ENCODE assay signal across 13 mouse cellular contexts in genomic region chr3:57277453-57277852, GRCm38 (mm10). TPM values are rescaled to one million over a fixed set of nuclear protein-coding genes. Genes with fewer than 3 reads are reported as not detected.
A peak's percentile ranks its signal among the peaks of the same experiment; 100 is the strongest.
DNase-seq lines count a peak whose midpoint lies in the region; ATAC-seq and TF ChIP-seq lines count a peak whose summit lies in the region.
"Had no signal": no experiment of that assay in that cellular context is flagged by ENCODE, and none has a peak within 500 bp of the region (broad histone marks: within the 10 kb centered on the region; RNA-seq: fewer than 3 reads in every experiment).

No protein-coding gene starts in this region.

- no peaks in the 10 kb centered on the region for H3K4me1 ChIP-seq in heart, embryonic 15.5 days (replicated peaks)
- no peaks in the 10 kb centered on the region for H3K4me1 ChIP-seq in heart, postnatal 0 days (ENCODE audit: control insufficient read depth, insufficient read depth)
- H3K4me1 ChIP-seq in lung, postnatal 0 days (ENCODE audit: insufficient read depth, low read depth, low read length) = no peaks in the 10 kb centered on the region
- H3K4me1 ChIP-seq: neural tube, embryonic 12.5 days had no signal

- no peak for TF ChIP-seq EP300 in heart, postnatal 0 days (IDR thresholded peaks at IDR 0.05; ENCODE audit: low read depth)
- peak; percentile 96 for TF ChIP-seq EP300 in lung, postnatal 0 days (IDR thresholded peaks at IDR 0.05)

- peak; percentile 58; the same call in 1 of the 2 replicates for ATAC-seq in heart, embryonic 15.5 days (replicated peaks; ENCODE audit: insufficient number of reproducible peaks, insufficient read depth, low FRiP score, low read depth)
- ATAC-seq in heart, postnatal 0 days (ENCODE audit: insufficient read depth, low read depth) = peak; percentile 84
- peak; percentile 97 for ATAC-seq in lung, postnatal 0 days
- ATAC-seq: forebrain, embryonic 14.5 days had no signal

- no peaks in the 10 kb centered on the region for H3K36me3 ChIP-seq in heart, embryonic 15.5 days
- no peaks in the 10 kb centered on the region for H3K36me3 ChIP-seq in heart, postnatal 0 days (replicated peaks; ENCODE audit: control insufficient read depth, insufficient read depth, low read length)
- H3K36me3 ChIP-seq in lung, postnatal 0 days (ENCODE audit: insufficient read depth, low read length) = no peaks in the 10 kb centered on the region
- H3K36me3 ChIP-seq: neural tube, embryonic 12.5 days had no signal

- 0 out of 2 replicates have a peak overlapping the region, but pooled peaks have one; percentile 15 for H3K27ac ChIP-seq in heart, embryonic 15.5 days
- H3K27ac ChIP-seq in heart, postnatal 0 days (ENCODE audit: low read depth) = peak overlapping the region; percentile 63
- 0 out of 2 replicates have a peak overlapping the region, but pooled peaks have one; percentile 15 for H3K27ac ChIP-seq in lung, postnatal 0 days (ENCODE audit: low read length)
- H3K27ac ChIP-seq: neural tube, embryonic 12.5 days had no signal

- no peaks in the 10 kb centered on the region for H3K27me3 ChIP-seq in heart, embryonic 15.5 days
- no peaks in the 10 kb centered on the region for H3K27me3 ChIP-seq in heart, postnatal 0 days (ENCODE audit: control insufficient read depth, insufficient read depth, low read length)
- no peaks in the 10 kb centered on the region for H3K27me3 ChIP-seq in lung, postnatal 0 days (replicated peaks; ENCODE audit: insufficient read depth, low read length)
- H3K27me3 ChIP-seq: neural tube, embryonic 12.5 days had no signal

- intact Hi-C loops in heart, postnatal 36 days (cut with DNase I) = no loop called here

- 63% methylated on average over 5 of the region's 5 CpGs for WGBS in heart, embryonic 15.5 days
- WGBS in heart, postnatal 0 days = 52% methylated on average over 5 of the region's 5 CpGs
- 42% methylated on average over 5 of the region's 5 CpGs for WGBS in lung, postnatal 0 days

- DNase-seq in heart, postnatal 36 days = no peak
- peak; percentile 48 for DNase-seq in ES-CJ7 (ENCODE audit: low read depth, low spot score)
- peak; percentile 66 for DNase-seq in heart, postnatal 0 days (ENCODE audit: low spot score)
- peak; percentile 85 for DNase-seq in lung, postnatal 0 days (ENCODE audit: low spot score)
- no peak for DNase-seq in adrenal gland, postnatal 36 days
- DNase-seq in thymus, postnatal 10 days (ENCODE audit: low spot score in 2 of 2) = no peak
- DNase-seq in layer of hippocampus, postnatal 36 days = no peak
- DNase-seq: right cerebral cortex, postnatal 14 days had no signal

- TF ChIP-seq CTCF in heart, postnatal 0 days (IDR thresholded peaks at IDR 0.05; ENCODE audit: low read depth) = no peak
- no peak for TF ChIP-seq CTCF in lung, postnatal 0 days (IDR thresholded peaks at IDR 0.05)

- H3K9me3 ChIP-seq in heart, embryonic 15.5 days (replicated peaks) = no peaks in the 10 kb centered on the region; the same call in 1 of the 2 replicates
- H3K9me3 ChIP-seq in heart, postnatal 0 days (replicated peaks; ENCODE audit: control insufficient read depth, low read length) = no peaks in the 10 kb centered on the region; the same call in 1 of the 2 replicates
- H3K9me3 ChIP-seq in lung, postnatal 0 days (ENCODE audit: low read length) = no peaks in the 10 kb centered on the region
- H3K9me3 ChIP-seq: neural tube, embryonic 12.5 days had no signal

- no peak overlapping the region for H3K4me2 ChIP-seq in heart, embryonic 15.5 days
- H3K4me2 ChIP-seq in heart, postnatal 0 days (ENCODE audit: low read depth, low read length) = no peak overlapping the region
- no peak overlapping the region for H3K4me2 ChIP-seq in lung, postnatal 0 days (replicated peaks; ENCODE audit: low read depth, low read length)
- H3K4me2 ChIP-seq: neural tube, embryonic 12.5 days had no signal

- H3K9ac ChIP-seq in heart, embryonic 15.5 days = no peak overlapping the region
- no peak overlapping the region for H3K9ac ChIP-seq in heart, postnatal 0 days (replicated peaks; ENCODE audit: low read depth, low read length)
- H3K9ac ChIP-seq in lung, postnatal 0 days (replicated peaks; ENCODE audit: low read depth) = no peak overlapping the region
- H3K9ac ChIP-seq: neural tube, embryonic 12.5 days had no signal

- no peak overlapping the region for H3K4me3 ChIP-seq in heart, embryonic 15.5 days
- H3K4me3 ChIP-seq in heart, postnatal 0 days (ENCODE audit: low read depth, low read length) = no peak overlapping the region
- no peak overlapping the region for H3K4me3 ChIP-seq in lung, postnatal 0 days (ENCODE audit: low read depth, low read length)
- H3K4me3 ChIP-seq: neural tube, embryonic 12.5 days had no signal

RNA-seq across cellular contexts. Expression of gene Tm4sf1, which starts 24.3 kb away (rescaled TPM):
- 297 and 303 TPM in 2 replicates for polyA plus RNA-seq in heart, embryonic 15.5 days (2015; fragmentation: Nextera tagmentation; extraction: Ambion mirVana)
- total RNA-seq in heart, postnatal 36 days (2021) = 10 to 100 TPM; 93.9 to 95.5 TPM
- total RNA-seq in heart, postnatal 0 days (2014; rRNA removed; ENCODE audit: low replicate concordance) = 141 and 192 TPM in 2 replicates
- polyA plus RNA-seq in heart, postnatal 0 days (2015; fragmentation: Nextera tagmentation; extraction: Ambion mirVana) = 333 and 346 TPM in 2 replicates
- 438 and 517 TPM in 2 replicates for polyA plus RNA-seq in lung, postnatal 0 days (2015; fragmentation: Nextera tagmentation; extraction: Ambion mirVana)
- 10 to 100 TPM; 55.0 to 84.7 TPM for total RNA-seq in adrenal gland, postnatal 36 days (2021)
- 10 to 100 TPM; 14.3 to 17.4 TPM for total RNA-seq in layer of hippocampus, postnatal 36 days (2021)
- total RNA-seq: common myeloid progenitor, adult 5-6 weeks; megakaryocyte progenitor cell, adult 5-6 weeks had no signal

Comparison
In these comparisons a context has a peak if more than half of its experiments do, and no peak if none do; other contexts are left out.
1. DNase-seq: peak in ES-CJ7 (single experiment), heart, postnatal 0 days (single experiment) and lung, postnatal 0 days (single experiment); none in heart, postnatal 36 days (0 of 2), adrenal gland, postnatal 36 days (0 of 2), thymus, postnatal 10 days (0 of 2) and layer of hippocampus, postnatal 36 days (0 of 2).
2. Peak in every context shown above with its lines, with median percentiles within 50 percentile points of each other: ATAC-seq and H3K27ac ChIP-seq.